Mouse (Mus musculus): ENCODE measurements at regions not wholly inside any gene's neighbourhood (a gene's known extent, or its start where the extent isn't known, plus 50 kb on each side); places are given as distances from the start of the nearest gene placed in this dataset.

DNA sequence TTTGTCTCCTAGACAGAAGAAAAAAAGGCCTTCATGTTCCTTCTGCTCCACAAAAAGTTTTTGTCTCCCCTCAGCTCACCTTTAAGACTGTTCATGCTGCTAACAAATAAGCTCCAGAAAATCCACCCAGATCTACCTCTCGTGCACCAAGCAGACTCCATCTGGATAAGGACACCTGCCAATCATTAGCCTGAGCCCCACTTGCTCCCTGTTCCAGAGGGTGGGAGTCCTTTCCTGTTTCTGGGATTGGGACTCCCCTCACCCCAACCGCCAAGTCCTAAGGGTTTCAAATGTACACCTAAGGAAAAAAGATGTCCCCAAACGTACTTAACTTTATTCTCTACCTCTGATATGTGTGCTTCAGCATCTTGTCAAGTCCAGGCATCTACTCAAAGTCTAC is 63.6 kb upstream of the Zfp64 start:
- TF ChIP-seq TAL1 (IDR thresholded peaks at IDR 0.05; ENCODE audit: low read length) (no peak), GATA1 (IDR thresholded peaks at IDR 0.05; ENCODE audit: low read length) (no peak)

Measured in erythroblast, embryonic 14.5 days (primary cell).